Mouse (Mus musculus): ENCODE measurements around the gene Slc25a41. TPM values are rescaled to one million over a fixed set of nuclear protein-coding genes. Genes with fewer than 3 reads are reported as not detected.
A peak's percentile ranks its signal among the peaks of the same experiment; 100 is the strongest.

Slc25a41 gene
- polyA plus RNA-seq, 1 experiment from 2014 or later = not detected

- 65% methylated on average over 2 of the region's 2 CpGs for WGBS (ENCODE audit: insufficient replicate concordance)
- H3K4me1 ChIP-seq (ENCODE audit: insufficient read depth) = peaks cover 11% of the 10 kb centered on the region; the same call in 1 of the 2 replicates
- DNase-seq = no peak
- peak overlapping the region; percentile 78 for H3K4me2 ChIP-seq (ENCODE audit: low read depth, low read length)
- no peak for ATAC-seq
- H3K27me3 ChIP-seq (ENCODE audit: insufficient read depth, low read length) = no peaks in the 10 kb centered on the region
- no peaks in the 10 kb centered on the region for H3K9me3 ChIP-seq (ENCODE audit: low read length)
- no peak overlapping the region for H3K27ac ChIP-seq (ENCODE audit: low read depth)
- peak overlapping the region; percentile 68 for H3K9ac ChIP-seq (replicated peaks)
- H3K36me3 ChIP-seq (replicated peaks; ENCODE audit: insufficient read depth, low read length) = peaks cover 36% of the 10 kb centered on the region
- no peak for TF ChIP-seq CTCF (IDR thresholded peaks at IDR 0.05; ENCODE audit: low read depth)
- TF ChIP-seq EP300 (IDR thresholded peaks at IDR 0.05; ENCODE audit: low read depth) = no peak
- H3K4me3 ChIP-seq (ENCODE audit: low read depth, low read length) = peak overlapping the region; percentile 71
Observed at GRCm38 (mm10) chr17:56990966-56991365, 50.5 kb downstream of the Slc25a41 start.

- Histone ChIP-seq H3K4me2 (ENCODE audit: low read depth, low read length) (peak within 1 kb of the TSS; percentile 78), H3K9ac (replicated peaks) (peak within 1 kb of the TSS; percentile 68), H3K9me3 (ENCODE audit: low read length) (no peaks in the 10 kb centered on the region), H3K27me3 (ENCODE audit: insufficient read depth, low read length) (no peaks in the 10 kb centered on the region), H3K4me1 (ENCODE audit: insufficient read depth) (peaks cover 11% of the 10 kb centered on the region; the same call in 1 of the 2 replicates), H3K4me3 (ENCODE audit: low read depth, low read length) (peak within 1 kb of the TSS; percentile 71), H3K27ac (ENCODE audit: low read depth) (peak within 1 kb of the TSS; percentile 69), H3K36me3 (replicated peaks; ENCODE audit: insufficient read depth, low read length) (peaks cover 29% of the 10 kb centered on the region)
- TF ChIP-seq EP300 (IDR thresholded peaks at IDR 0.05; ENCODE audit: low read depth) = no peak; the same call in 1 of the 2 replicates
- TF ChIP-seq CTCF (IDR thresholded peaks at IDR 0.05; ENCODE audit: low read depth) = no peak
- peak; percentile 96 for DNase-seq
- ATAC-seq = peak; percentile 98
- WGBS (ENCODE audit: insufficient replicate concordance) = under 1% methylated on average over 52 of the region's 52 CpGs
Observed at GRCm38 (mm10) chr17:56990115-56990746, 51.2 kb downstream of the Slc25a41 start, which contains the start of gene Clpp. Gene Clpp, plus strand, starts transcription at chr17:56990305.

GRCm38 (mm10) chr17:56989467-56990114 is 51.9 kb downstream of the Slc25a41 start:
- Histone ChIP-seq H3K27me3 (ENCODE audit: insufficient read depth, low read length) (no peaks in the 10 kb centered on the region), H3K36me3 (replicated peaks; ENCODE audit: insufficient read depth, low read length) (peaks cover 22% of the 10 kb centered on the region), H3K9ac (replicated peaks) (peak overlapping the region; percentile 64), H3K4me1 (ENCODE audit: insufficient read depth) (peaks cover 11% of the 10 kb centered on the region; the same call in 1 of the 2 replicates), H3K9me3 (ENCODE audit: low read length) (no peaks in the 10 kb centered on the region), H3K27ac (ENCODE audit: low read depth) (peak overlapping the region; percentile 69), H3K4me3 (ENCODE audit: low read depth, low read length) (peak overlapping the region; percentile 71), H3K4me2 (ENCODE audit: low read depth, low read length) (peak overlapping the region; percentile 78)
- WGBS (ENCODE audit: insufficient replicate concordance) = 2% methylated on average over 25 of the region's 25 CpGs
- peak; percentile 91 for ATAC-seq
- TF ChIP-seq CTCF (IDR thresholded peaks at IDR 0.05; ENCODE audit: low read depth) = no peak
- TF ChIP-seq EP300 (IDR thresholded peaks at IDR 0.05; ENCODE audit: low read depth) = no peak
- DNase-seq = no peak

- no peak for TF ChIP-seq EP300 (IDR thresholded peaks at IDR 0.05; ENCODE audit: low read depth)
- TF ChIP-seq CTCF (IDR thresholded peaks at IDR 0.05; ENCODE audit: low read depth) = peak; percentile 27; the same call in 1 of the 2 replicates
- DNase-seq (no peak), ATAC-seq (no peak)
- Histone ChIP-seq H3K4me3 (ENCODE audit: low read depth, low read length) (peak overlapping the region; percentile 71; the same call in 1 of the 2 replicates), H3K9ac (replicated peaks) (peak overlapping the region; percentile 64; the same call in 1 of the 2 replicates), H3K4me1 (ENCODE audit: insufficient read depth) (peaks cover 11% of the 10 kb centered on the region; the same call in 1 of the 2 replicates), H3K27ac (ENCODE audit: low read depth) (peak overlapping the region; percentile 69; the same call in 1 of the 2 replicates), H3K9me3 (ENCODE audit: low read length) (no peaks in the 10 kb centered on the region), H3K4me2 (ENCODE audit: low read depth, low read length) (peak overlapping the region; percentile 78), H3K27me3 (ENCODE audit: insufficient read depth, low read length) (no peaks in the 10 kb centered on the region), H3K36me3 (replicated peaks; ENCODE audit: insufficient read depth, low read length) (peaks cover 18% of the 10 kb centered on the region)
- WGBS (ENCODE audit: insufficient replicate concordance) = 64% methylated on average over 7 of the region's 7 CpGs
Observed at GRCm38 (mm10) chr17:56988921-56989430, 52.5 kb downstream of the Slc25a41 start.

- no peak for TF ChIP-seq EP300 (IDR thresholded peaks at IDR 0.05; ENCODE audit: low read depth)
- no peak for TF ChIP-seq CTCF (IDR thresholded peaks at IDR 0.05; ENCODE audit: low read depth)
- no peaks in the 10 kb centered on the region for H3K9me3 ChIP-seq (ENCODE audit: low read length)
- no peak overlapping the region for H3K4me3 ChIP-seq (ENCODE audit: low read depth, low read length)
- H3K36me3 ChIP-seq (replicated peaks; ENCODE audit: insufficient read depth, low read length) = peaks cover 14% of the 10 kb centered on the region
- WGBS (ENCODE audit: insufficient replicate concordance) = 73% methylated on average over 7 of the region's 7 CpGs
- no peaks in the 10 kb centered on the region for H3K27me3 ChIP-seq (ENCODE audit: insufficient read depth, low read length)
- H3K27ac ChIP-seq (ENCODE audit: low read depth) = no peak overlapping the region
- DNase-seq (no peak), ATAC-seq (no peak)
- no peak overlapping the region for H3K4me2 ChIP-seq (ENCODE audit: low read depth, low read length)
- no peak overlapping the region for H3K9ac ChIP-seq (replicated peaks)
- peaks cover 11% of the 10 kb centered on the region; the same call in 1 of the 2 replicates for H3K4me1 ChIP-seq (ENCODE audit: insufficient read depth)
Observed at GRCm38 (mm10) chr17:56988441-56988840, 53.0 kb downstream of the Slc25a41 start.
